Mouse (Mus musculus): ENCODE measurements around the gene Phactr1. TPM values are rescaled to one million over a fixed set of nuclear protein-coding genes. Genes with fewer than 3 reads are reported as not detected.

Phactr1 gene
- total RNA-seq, 4 experiments from 2014 or later: 3.8 to 9.0 (median 6.7) TPM

DNA sequence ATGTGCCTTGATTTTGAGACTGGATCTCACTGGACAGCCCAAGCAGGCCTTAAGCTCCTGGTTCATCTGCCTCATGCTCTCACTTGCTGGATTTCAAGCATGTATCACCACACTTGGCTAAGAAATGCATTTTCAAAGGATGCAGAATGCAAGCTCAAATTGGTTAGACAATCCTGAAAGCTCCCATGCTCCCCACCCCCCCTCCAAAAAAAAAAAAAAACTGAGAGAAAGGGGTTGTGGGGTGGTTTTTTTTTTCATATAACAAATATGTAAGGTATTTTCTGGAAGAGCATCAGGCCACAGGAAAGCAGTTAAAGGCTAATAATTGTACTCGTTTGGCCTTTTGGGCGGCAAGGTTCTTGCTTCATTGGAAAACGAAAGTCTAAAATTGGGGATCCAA, 432.7 kb downstream of the Phactr1 start:
- no peak for DNase-seq (ENCODE audit: low spot score)

DNA sequence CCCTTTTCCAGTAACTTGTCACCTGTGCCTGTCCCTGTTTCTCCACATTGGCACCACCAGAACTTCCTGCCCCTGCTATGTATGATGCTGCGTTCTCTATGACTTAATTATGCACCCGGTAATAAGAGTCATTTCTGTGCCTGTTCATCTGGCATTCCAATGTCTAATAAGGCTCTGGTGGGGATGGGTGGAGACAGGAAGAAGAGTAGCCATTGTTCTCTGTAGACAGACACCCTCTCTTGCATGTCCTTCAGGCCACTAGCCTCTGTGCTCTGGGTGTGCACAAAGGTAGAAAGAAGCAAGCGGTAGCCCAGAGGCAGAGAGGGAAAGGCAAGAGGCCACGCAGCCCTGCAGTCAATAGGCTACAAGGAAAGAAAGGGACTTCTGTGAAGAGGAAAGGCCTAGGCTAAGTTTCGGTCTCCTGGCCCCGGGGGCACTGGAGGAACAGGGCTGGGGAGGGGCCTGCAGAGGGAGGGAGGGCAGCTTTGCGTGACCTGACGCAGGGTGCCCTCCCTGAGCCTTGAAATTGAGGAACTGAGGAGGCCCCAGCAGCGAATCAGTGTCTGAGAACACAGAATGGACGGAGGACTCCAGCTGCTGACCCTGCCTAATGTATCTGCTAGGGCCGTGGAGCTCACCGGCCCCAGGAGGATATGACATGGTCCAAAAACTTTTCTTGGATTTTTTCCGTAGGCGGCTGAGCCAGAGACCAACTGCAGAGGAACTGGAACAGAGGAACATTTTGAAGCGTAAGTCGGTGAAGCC, 442.1 kb downstream of the Phactr1 start:
- DNase-seq (ENCODE audit: low spot score): peak; percentile 36

DNA sequence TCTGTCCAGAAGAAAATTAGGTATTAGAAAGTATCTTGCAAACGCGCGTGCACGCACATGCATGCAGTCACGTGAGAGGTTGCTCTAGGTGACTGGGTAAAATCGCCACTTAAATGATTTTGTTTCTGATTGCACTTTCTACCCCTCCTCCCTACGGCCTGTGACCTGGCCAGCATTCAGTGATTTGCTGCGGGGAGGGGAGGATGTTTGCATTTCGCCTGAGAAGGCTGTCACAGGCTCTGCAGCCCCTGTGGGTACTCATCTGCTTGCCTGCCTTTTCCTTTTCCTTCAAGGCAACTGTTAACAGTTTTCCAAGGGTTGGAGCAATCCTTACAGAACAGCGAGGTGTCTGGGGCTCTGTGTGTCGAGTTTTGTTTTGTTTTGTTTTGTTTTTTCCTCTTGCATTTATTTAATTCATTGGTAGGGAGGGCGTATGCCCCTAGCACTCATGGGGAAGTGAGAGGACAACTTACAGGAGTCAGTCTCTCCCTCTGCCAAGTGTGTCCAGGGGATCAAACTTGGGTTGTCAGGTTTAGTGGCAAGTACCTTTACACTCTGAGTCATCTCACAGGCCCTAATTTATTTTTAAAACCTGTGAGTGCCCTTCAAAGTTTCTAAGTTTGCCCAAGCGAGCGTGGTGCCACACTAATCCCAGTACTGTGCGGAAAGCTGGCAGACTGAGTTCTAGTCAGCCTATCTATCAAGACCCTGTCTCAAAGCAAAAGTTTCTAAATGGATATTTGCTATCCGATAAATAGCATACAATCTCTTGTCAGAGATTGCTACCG, 443.7 kb downstream of the Phactr1 start:
- peak; percentile 34 for DNase-seq (ENCODE audit: low spot score)

DNA sequence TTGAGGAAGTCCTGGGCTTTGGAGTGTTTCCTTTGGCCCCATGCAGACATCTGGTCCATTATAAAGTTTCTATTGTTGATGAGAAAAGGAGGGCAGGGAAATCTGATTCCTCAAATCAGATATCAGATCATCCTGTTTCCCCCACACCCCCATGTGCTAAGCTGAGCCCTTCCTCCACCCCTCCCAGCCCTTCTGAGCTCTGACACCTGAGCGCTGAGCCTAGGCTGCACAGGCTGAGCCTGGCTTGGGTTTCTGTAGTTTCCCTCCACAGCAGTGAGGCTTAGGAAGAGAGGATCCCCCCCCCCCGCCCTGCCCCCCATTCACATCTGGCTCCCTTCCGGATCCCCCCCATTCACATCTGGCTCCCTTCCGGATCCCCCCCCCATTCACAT, 444.3 kb downstream of the Phactr1 start:
- no peak for DNase-seq (ENCODE audit: low spot score)

DNA sequence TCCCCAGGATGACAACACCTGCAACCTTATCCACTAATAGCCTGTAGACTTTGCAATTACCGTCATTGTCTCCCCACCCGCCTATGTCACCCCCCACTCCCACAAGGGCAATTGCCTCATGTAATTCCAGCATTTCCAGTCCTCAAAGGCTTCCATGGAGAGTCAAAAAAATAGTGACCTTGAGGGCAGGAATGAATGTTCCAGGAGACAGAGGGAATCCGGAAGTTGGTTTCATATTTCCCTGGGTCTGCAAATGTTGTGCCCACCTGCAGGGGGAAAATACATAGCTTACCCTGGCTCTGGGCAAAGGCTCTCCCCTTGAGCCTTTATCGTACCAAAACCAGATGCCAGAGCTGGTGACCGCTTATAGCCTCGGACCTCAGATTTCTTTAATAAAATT, 449.7 kb downstream of the Phactr1 start:
- no peak for DNase-seq (ENCODE audit: low spot score)

DNA sequence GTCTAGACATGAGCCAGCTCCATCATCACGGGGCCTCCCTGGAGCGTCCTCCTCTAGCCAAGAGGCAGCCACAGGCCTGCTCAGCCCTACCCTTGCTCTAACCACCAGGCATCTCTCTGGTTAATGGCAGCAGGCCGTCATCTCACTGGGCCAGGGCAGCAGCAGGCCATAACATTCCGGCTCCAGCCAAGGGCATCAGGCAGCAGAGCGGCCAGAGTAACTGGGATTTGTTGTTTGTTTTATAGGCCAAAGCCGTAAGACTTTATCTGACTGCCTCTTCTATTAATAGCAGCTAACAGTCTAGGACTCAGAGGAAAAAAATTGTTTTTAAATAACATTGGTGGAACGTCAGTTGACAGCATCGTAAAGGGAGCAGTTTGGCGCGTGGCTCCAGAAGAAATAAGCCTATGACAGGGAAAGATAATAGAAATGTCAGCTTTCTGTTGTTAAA, 451.3 kb downstream of the Phactr1 start:
- DNase-seq (ENCODE audit: low spot score): peak; percentile 51

DNA sequence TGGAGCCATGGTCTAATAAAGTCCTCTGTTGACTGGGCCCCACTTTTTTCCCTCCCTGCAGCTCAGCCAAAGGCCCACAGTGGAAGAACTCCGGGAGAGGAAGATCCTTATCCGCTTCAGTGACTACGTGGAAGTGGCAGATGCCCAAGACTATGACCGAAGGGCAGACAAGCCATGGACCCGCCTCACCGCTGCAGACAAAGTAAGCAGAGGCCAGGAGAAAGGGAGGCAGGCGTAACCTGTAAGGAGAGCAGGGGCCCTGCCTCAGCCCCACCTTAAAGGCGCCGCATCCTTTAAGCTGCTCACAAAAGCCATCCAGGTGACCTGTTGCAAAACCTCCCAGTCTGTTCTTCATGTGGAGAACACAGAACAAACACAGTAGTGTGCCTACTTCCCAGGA, 452.4 kb downstream of the Phactr1 start:
- DNase-seq (ENCODE audit: low spot score): no peak

DNA sequence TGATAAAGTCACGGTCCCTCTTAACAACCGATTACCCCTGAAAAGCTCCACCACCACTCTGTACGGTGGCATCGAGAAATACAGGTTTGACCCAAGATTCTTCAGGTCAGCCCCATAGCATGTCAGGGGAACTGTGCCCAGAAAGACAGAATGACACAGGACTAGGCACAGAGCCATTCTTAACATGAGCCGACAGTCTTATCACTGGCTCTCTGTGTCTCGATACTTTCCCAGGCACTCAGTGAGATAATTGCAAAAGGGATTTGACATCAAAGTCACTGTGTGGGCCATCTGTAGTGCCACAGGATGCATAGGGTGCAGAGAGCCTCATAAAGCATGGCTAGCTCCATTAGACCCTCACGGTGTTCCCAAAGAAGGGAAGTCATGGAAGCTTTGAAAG, 453.0 kb downstream of the Phactr1 start:
- DNase-seq (ENCODE audit: low spot score): peak; percentile 46

DNA sequence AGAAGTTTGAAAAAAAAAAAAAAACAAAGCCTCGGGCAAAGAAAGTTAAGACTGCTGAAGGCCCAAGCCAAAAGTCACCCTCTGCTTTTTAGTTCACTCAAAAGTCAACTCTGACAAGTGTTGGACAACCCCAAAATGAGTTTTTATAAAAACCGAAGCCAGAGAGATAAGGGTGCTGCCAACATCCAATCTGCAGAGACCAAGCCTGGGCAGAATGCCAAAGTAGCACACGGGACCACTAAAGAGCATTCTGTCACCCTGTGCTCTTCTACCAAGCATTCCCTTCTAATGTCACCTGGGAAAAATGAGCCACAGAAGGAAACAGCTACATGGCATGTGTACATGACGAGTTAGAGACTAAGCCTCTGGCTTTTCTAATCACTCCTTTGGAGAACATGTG, 454.0 kb downstream of the Phactr1 start:
- peak; percentile 48 for DNase-seq (ENCODE audit: low spot score)

DNA sequence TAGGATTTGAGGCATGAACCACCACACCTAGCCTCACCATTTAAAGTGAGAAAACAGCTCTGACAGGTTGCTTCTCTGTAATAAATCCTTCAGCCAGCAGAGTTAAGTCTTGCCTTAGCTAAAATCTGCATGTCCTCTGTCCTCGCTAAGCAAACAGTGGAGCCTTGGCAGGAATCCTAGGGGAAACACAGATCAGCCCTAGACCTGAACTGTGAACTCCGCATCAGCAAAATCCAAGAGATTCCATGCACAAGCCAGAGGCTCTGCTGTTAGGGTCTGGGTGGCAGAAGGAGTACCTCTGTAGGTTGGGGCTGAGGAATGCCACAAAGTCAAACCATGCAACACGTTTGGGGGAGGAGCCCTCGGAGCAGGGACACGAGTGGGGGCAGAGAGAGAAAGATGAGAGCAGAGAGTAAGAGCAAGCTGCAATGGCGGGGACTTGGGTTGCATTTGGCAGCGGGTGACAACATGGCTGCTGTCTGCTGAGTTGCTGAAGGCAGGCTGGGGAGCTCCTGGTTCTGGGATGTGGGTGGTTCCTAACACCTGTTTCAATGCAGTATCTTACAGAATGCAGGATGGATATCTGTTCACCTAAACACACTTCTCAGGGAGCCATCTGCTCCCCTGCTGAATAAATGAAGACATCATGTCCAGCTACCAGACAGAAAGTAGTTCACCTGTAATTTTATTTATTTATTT, 464.4 kb downstream of the Phactr1 start:
- DNase-seq (ENCODE audit: low spot score): no peak

DNA sequence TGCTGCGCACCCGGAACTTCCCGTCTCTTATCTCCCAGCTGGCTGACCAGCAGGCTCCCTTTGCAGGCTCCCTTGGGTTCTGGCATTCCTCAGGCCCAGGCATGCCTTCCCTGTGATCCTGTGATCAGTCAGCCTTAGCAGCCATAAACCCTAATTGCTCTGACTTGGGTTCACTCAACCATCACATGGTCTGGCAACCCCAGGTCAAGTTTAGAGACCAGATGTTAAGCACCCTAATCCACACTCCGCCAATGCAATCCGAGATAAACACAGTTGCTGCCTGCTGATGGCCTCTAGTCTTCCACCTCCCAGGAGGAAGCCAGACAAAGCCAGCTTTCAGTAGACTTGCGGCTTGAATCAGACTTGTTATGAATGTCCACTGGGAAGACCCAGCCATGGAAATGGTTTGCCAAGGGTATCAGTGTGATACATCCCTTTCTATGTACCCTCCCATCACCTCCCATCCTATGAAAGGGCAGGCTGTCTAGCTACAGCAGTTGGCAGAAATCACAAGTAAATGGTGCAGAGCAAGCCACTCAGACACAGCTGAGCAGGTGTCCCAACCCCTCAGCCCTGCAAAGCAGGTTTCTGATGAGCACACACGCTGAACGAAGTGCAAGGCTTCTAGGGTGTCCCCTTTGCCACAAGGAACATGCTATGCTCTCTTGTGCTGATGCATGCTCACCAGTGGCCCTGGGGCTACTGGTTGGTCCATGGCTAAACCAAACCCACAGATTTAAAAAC, 466.3 kb downstream of the Phactr1 start:
- no peak for DNase-seq (ENCODE audit: low spot score)

DNA sequence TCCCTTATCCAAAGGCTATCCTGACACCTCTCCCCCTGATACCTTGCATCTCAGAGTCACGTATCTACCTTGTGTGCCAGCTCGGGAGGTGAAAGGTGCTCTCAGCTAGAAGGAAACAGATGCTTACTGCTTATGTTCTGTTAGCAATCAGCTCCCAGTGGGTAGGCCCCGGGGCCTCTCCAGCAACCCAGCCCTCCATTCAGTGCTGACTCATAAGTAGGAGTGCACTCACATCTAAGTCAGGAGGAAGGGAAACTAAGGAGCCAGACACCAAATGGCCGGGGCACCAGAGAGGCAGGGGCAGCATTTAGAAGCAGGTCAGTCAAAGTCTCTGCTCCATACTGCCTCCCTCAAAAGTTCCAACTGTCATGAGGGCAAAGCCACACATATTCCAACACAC, 468.3 kb downstream of the Phactr1 start:
- no peak for DNase-seq (ENCODE audit: low spot score)

DNA sequence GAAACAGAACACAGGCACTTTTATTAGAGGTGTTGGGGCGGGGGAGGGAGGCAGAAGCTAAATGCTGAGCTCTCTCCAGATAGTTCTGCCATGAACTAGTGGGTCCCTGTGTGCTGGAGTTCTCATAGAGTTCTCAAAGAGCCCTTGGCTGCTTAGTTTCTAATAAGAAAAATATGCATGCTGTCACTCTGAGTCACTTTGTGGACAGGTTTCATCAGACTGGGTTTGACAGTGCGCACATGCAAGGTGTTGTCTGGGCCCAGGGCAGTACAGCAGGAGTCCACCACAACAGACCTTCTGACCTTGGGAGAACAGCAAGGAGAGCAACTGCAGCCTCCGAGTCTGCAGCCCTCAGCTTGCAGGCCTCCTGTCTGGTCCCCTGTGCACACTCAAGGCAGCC, 469.2 kb downstream of the Phactr1 start:
- no peak for DNase-seq (ENCODE audit: low spot score)

DNA sequence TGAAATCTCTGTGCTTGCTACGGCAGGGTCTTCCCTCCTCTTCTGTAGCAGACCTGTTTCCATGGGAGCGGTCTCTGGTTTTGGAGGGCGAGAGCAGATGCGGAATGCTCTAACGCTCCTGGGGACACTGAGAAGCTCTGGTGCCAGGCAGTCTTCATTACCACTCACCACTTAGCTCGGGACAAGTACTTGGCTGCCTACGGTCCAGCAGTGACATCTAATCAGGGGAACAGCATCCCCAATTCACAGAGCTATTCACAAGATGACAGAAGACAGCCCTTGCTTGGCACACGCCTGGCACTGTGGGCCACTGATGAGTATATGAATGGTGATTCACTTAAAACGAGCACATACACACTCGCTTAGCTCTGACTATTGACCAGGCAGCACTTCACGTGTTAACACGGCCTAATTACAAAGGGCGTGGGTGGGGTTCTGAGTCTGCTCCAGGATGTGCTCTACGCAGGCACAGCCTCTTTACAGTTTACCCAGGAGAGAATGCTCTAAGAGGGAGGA, 471.6 kb downstream of the Phactr1 start:
- no peak for DNase-seq (ENCODE audit: low spot score)

DNA sequence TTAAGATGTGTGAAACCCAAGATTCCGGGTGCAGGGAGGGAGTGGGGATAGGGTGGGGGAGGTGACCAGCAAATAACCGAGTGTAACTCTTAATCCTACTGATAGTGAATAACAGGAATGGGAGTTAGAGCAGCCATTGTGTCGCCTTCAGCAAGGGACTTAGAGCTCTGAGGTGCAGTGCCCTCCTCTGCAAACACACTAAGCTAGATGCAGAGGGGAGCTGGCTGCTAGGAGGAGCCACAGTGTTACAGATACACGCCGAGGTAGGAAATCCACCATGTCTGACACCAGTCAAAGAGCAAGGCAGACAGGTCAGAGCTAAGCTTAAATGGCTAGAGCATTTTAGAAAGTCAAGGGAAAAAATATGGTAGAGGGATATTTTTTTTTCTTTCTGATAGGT, 476.9 kb downstream of the Phactr1 start:
- DNase-seq (ENCODE audit: low spot score): no peak

DNA sequence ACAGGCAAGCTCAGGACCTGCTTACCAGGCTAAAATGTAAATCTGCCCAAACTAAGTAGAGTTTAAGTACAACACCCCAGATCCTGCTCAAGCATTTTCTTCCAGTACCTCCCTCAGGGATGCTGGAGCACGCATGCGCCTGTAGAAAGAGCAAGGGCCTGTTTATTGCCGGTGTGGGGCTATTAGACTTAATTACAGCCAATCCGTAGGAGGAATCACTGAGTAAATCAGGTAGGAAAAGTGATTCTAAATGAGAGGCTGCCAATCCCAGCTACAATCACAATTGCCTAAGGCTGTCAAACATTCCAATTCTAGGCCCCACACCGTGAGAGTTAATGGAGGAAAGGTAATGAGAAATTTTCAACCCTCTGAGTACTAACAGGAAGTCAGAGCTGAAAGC, 477.9 kb downstream of the Phactr1 start:
- DNase-seq (ENCODE audit: low spot score): no peak

DNA sequence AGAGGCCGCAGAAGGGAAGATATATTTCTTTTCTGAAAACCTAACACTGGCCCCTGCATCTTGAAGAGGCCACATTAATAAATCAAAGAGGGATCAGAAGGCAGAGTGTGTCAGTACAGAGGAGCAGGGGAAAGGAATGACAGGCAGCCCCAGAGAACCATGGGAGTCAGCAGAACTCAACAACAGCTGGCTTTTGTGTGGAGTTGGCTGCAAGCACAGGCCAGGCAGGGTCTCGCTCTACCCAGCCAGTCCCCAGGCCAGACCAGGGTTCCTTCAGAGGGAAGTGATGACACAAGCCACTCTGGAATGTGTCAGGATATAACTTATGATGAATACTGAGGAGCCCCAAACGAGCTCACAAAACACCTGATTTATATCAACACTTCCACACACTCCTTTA, 479.0 kb downstream of the Phactr1 start:
- DNase-seq (ENCODE audit: low spot score): no peak

DNA sequence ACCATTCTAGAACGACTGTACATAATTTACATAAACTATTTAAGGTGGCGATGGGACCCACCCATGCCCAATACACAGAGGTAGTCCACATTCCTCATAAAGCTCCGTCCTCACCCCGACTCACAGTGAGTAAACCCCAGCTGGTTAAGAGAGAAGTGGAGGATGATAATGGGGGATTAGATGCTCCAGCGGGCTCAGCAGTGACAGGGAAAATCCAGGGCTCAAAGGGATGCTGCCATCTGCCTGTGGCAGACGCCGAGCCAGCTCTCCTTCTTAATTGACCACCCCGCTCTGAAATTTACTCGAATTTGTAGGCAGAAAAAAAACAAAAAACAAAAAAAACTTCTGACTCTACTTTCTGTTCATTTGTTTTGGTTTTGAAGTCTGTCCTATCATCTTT, 487.3 kb downstream of the Phactr1 start:
- no peak for DNase-seq (ENCODE audit: low spot score)

DNA sequence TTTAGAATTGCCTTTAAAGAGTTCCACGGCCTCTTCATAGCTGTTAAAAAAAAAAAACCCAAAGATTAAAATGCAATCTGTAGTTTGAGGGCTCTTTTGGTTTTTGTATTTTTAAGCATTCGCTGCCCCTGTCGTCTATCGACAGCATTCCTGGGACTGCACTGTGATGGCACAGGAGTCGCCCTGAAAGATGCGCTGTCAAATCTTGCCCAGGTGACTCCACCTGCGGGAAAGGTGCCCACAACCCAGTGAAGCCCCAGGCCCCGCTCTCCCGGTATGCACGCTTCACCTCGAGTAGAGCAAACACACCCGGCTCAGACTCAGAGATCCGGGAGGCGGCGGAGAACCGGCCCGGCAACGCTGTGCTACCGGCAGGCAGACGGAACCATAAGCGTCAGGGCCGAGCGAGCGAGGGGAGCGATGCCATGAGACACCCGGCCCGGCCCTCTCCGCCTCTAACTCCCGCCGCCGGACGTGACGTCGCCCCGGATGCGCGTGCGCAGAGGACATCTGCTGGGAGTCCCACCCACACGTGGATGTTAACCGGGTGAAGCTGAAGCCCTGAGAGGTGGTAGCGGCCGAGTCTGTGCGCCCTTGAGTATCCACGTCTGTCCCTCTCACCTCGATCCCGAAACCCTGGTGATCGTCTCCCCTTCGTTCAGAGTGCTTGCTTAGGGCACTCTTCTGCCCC, 490.7 kb downstream of the Phactr1 start, which contains the start of gene Tbc1d7:
Gene Tbc1d7 (minus strand): TSS at position 482 of the 691 bp plus-strand sequence.
- peak; percentile 98 for DNase-seq (ENCODE audit: low spot score)

DNA sequence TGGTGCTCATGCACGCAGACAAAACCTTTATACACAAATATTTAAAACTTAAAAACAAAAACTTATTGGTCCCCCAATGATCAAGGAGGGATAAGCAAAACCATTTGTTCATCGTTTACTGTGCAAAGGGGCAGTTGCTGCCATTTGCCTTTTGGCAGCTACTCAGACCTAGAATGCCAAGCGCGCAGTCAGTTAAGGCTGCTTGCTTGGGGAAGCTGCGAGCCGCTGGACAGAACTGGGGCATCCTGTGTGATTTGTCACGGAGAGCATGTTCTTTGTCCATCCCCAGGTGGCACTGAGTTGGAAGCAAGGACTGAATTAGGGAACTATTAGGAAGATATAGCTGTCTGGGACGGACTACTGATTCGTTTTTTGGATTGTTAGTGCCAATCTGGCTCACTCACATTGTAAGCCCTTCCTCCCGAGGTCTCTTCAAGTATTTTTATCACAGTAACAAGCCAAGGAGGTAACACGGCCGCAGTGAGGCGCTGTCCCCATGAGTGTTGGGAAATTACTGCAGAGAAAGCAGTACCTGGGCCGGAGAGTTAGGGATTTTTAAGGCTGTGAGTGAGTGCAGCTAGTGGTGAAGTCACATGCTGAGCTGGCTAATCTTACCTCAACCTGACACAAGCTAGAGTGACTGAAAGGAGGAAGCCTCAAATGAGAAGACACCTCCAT, 491.8 kb downstream of the Phactr1 start:
- DNase-seq (ENCODE audit: low spot score): no peak

All from heart, adult 8-10 months (tissue).